9 mouse cellular contexts compared by ENCODE assay signal in genomic region chr9:107659551-107659950, GRCm38 (mm10). TPM values are rescaled to one million over a fixed set of nuclear protein-coding genes. Genes with fewer than 3 reads are reported as not detected.
DNase-seq lines count a peak whose midpoint lies in the region; ATAC-seq lines count a peak whose summit lies in the region.
"Had no signal": no experiment of that assay in that cellular context is flagged by ENCODE, and none has a peak within 500 bp of the region (broad histone marks: within the 10 kb centered on the region; RNA-seq: fewer than 3 reads in every experiment).

No protein-coding gene starts in this region.

- ATAC-seq in neural tube, embryonic 12.5 days (ENCODE audit: low FRiP score, low read depth) = peak; percentile 45; the same call in 1 of the 2 replicates
- ATAC-seq in hindbrain, embryonic 15.5 days (ENCODE audit: low FRiP score, low read depth) = peak; percentile 80
- peak; percentile 19; the same call in 1 of the 2 replicates for ATAC-seq in stomach, embryonic 16.5 days (ENCODE audit: insufficient read depth, low FRiP score)

- no peak for DNase-seq in neural tube, embryonic 10.5 days (ENCODE audit: extremely low spot score, low spot score)
- DNase-seq in limb, embryonic 10.5 days (ENCODE audit: low spot score) = no peak
- no peak for DNase-seq in testis, postnatal 14 days (ENCODE audit: low spot score)
- no peak for DNase-seq in gastrocnemius, postnatal 14 days
- DNase-seq in spleen, adult 12 weeks (ENCODE audit: low spot score) = no peak
- DNase-seq: gastrocnemius, postnatal 36 days had no signal

- H3K9ac ChIP-seq in neural tube, embryonic 12.5 days = no peak overlapping the region
- H3K9ac ChIP-seq in hindbrain, embryonic 15.5 days = no peak overlapping the region
- H3K9ac ChIP-seq in stomach, embryonic 16.5 days (ENCODE audit: low read length) = peak overlapping the region; percentile 26; the same call in 1 of the 2 replicates

- H3K4me1 ChIP-seq in neural tube, embryonic 12.5 days = peaks cover 23% of the 10 kb centered on the region
- H3K4me1 ChIP-seq in hindbrain, embryonic 15.5 days (replicated peaks) = peaks cover 25% of the 10 kb centered on the region
- H3K4me1 ChIP-seq in limb, embryonic 10.5 days = peaks cover 12% of the 10 kb centered on the region
- H3K4me1 ChIP-seq in stomach, embryonic 16.5 days (ENCODE audit: control insufficient read depth, insufficient read depth, low read length) = no peaks in the 10 kb centered on the region

- H3K36me3 ChIP-seq in neural tube, embryonic 12.5 days = no peaks in the 10 kb centered on the region
- no peaks in the 10 kb centered on the region for H3K36me3 ChIP-seq in hindbrain, embryonic 15.5 days
- no peaks in the 10 kb centered on the region; the same call in 1 of the 2 replicates for H3K36me3 ChIP-seq in limb, embryonic 10.5 days
- H3K36me3 ChIP-seq in stomach, embryonic 16.5 days (ENCODE audit: control insufficient read depth, insufficient read depth, low read length) = no peaks in the 10 kb centered on the region

- no peak overlapping the region for H3K4me3 ChIP-seq in neural tube, embryonic 12.5 days
- H3K4me3 ChIP-seq in hindbrain, embryonic 15.5 days = no peak overlapping the region
- H3K4me3 ChIP-seq in limb, embryonic 10.5 days = no peak overlapping the region
- no peak overlapping the region for H3K4me3 ChIP-seq in stomach, embryonic 16.5 days (replicated peaks; ENCODE audit: low read length)

- intact Hi-C loops in gastrocnemius, postnatal 14 days (cut with DNase I; ENCODE audit: low total_unique reads) = no loop called here

- H3K9me3 ChIP-seq in neural tube, embryonic 12.5 days = no peaks in the 10 kb centered on the region
- no peaks in the 10 kb centered on the region for H3K9me3 ChIP-seq in hindbrain, embryonic 15.5 days
- H3K9me3 ChIP-seq in limb, embryonic 10.5 days (replicated peaks) = no peaks in the 10 kb centered on the region
- H3K9me3 ChIP-seq in stomach, embryonic 16.5 days (replicated peaks; ENCODE audit: control insufficient read depth, low read length) = no peaks in the 10 kb centered on the region

- no peak overlapping the region for H3K27ac ChIP-seq in neural tube, embryonic 12.5 days
- H3K27ac ChIP-seq in hindbrain, embryonic 15.5 days (replicated peaks) = peak overlapping the region; percentile 71
- H3K27ac ChIP-seq in limb, embryonic 10.5 days = peak overlapping the region; percentile 38; the same call in 1 of the 2 replicates
- H3K27ac ChIP-seq in stomach, embryonic 16.5 days (ENCODE audit: low read length) = no peak overlapping the region

- no peak overlapping the region for H3K4me2 ChIP-seq in neural tube, embryonic 12.5 days (replicated peaks)
- H3K4me2 ChIP-seq in hindbrain, embryonic 15.5 days = no peak overlapping the region
- no peak overlapping the region for H3K4me2 ChIP-seq in stomach, embryonic 16.5 days (ENCODE audit: low read depth, low read length)

- H3K27me3 ChIP-seq in neural tube, embryonic 12.5 days (replicated peaks) = no peaks in the 10 kb centered on the region
- H3K27me3 ChIP-seq in hindbrain, embryonic 15.5 days = no peaks in the 10 kb centered on the region
- no peaks in the 10 kb centered on the region for H3K27me3 ChIP-seq in limb, embryonic 10.5 days (ENCODE audit: low read depth, poor library complexity, severe bottlenecking)
- no peaks in the 10 kb centered on the region for H3K27me3 ChIP-seq in stomach, embryonic 16.5 days (ENCODE audit: control insufficient read depth, insufficient read depth, low read length)

- 76% methylated on average over 10 of the region's 10 CpGs for WGBS in neural tube, embryonic 12.5 days
- WGBS in hindbrain, embryonic 15.5 days = 52% methylated on average over 10 of the region's 10 CpGs
- 89% methylated on average over 10 of the region's 10 CpGs for WGBS in limb, embryonic 10.5 days
- WGBS in stomach, embryonic 16.5 days = 82% methylated on average over 10 of the region's 10 CpGs

RNA-seq across cellular contexts. Expression of gene Slc38a3, which starts 9.8 kb away (rescaled TPM):
- 12.8 and 14.1 TPM in 2 replicates for polyA plus RNA-seq in neural tube, embryonic 12.5 days (2016; fragmentation: Nextera tagmentation; extraction: Ambion mirVana)
- polyA plus RNA-seq in hindbrain, embryonic 15.5 days (2015; fragmentation: Nextera tagmentation; extraction: Ambion mirVana) = 41.4 and 43.3 TPM in 2 replicates
- polyA plus RNA-seq in limb, embryonic 10.5 days (2016; fragmentation: Nextera tagmentation; extraction: Ambion mirVana) = 3.9 and 4.3 TPM in 2 replicates
- polyA plus RNA-seq in stomach, embryonic 16.5 days (2015; fragmentation: Nextera tagmentation; extraction: Ambion mirVana) = 13.0 and 15.1 TPM in 2 replicates
- total RNA-seq in gastrocnemius, postnatal 14 days (2021) = 10 to 100 TPM; 29.8 to 57.1 TPM

RNA-seq across cellular contexts. Expression of gene Gnat1, which starts 20.0 kb away (rescaled TPM):
- polyA plus RNA-seq in neural tube, embryonic 12.5 days (2016; fragmentation: Nextera tagmentation; extraction: Ambion mirVana) = 1.3 and 2.3 TPM in 2 replicates
- polyA plus RNA-seq in hindbrain, embryonic 15.5 days (2015; fragmentation: Nextera tagmentation; extraction: Ambion mirVana) = 2.0 and 3.6 TPM in 2 replicates
- polyA plus RNA-seq in limb, embryonic 10.5 days (2016; fragmentation: Nextera tagmentation; extraction: Ambion mirVana) = 2.6 and 3.3 TPM in 2 replicates
- polyA plus RNA-seq in stomach, embryonic 16.5 days (2015; fragmentation: Nextera tagmentation; extraction: Ambion mirVana) = 0.42 and 2.0 TPM in 2 replicates
- total RNA-seq in gastrocnemius, postnatal 14 days (2021) = not detected
- total RNA-seq: gastrocnemius, postnatal 36 days had no signal

RNA-seq across cellular contexts. Expression of gene Gnai2, which starts 24.4 kb away (rescaled TPM):
- polyA plus RNA-seq in neural tube, embryonic 12.5 days (2016; fragmentation: Nextera tagmentation; extraction: Ambion mirVana) = 465 and 488 TPM in 2 replicates
- polyA plus RNA-seq in hindbrain, embryonic 15.5 days (2015; fragmentation: Nextera tagmentation; extraction: Ambion mirVana) = 332 and 343 TPM in 2 replicates
- polyA plus RNA-seq in limb, embryonic 10.5 days (2016; fragmentation: Nextera tagmentation; extraction: Ambion mirVana) = 355 and 403 TPM in 2 replicates
- polyA plus RNA-seq in stomach, embryonic 16.5 days (2015; fragmentation: Nextera tagmentation; extraction: Ambion mirVana) = 308 and 311 TPM in 2 replicates
- 100 to 1,000 TPM; 139 to 152 TPM for total RNA-seq in gastrocnemius, postnatal 14 days (2021)

RNA-seq across cellular contexts. Expression of gene Sema3b, which starts 50.5 kb away (rescaled TPM):
- 4.7 and 4.8 TPM in 2 replicates for polyA plus RNA-seq in neural tube, embryonic 12.5 days (2016; fragmentation: Nextera tagmentation; extraction: Ambion mirVana)
- 4.6 and 5.1 TPM in 2 replicates for polyA plus RNA-seq in hindbrain, embryonic 15.5 days (2015; fragmentation: Nextera tagmentation; extraction: Ambion mirVana)
- polyA plus RNA-seq in limb, embryonic 10.5 days (2016; fragmentation: Nextera tagmentation; extraction: Ambion mirVana) = 2.2 and 3.6 TPM in 2 replicates
- 14.9 and 16.3 TPM in 2 replicates for polyA plus RNA-seq in stomach, embryonic 16.5 days (2015; fragmentation: Nextera tagmentation; extraction: Ambion mirVana)
- 10 to 100 TPM; 27.6 to 35.2 TPM for total RNA-seq in gastrocnemius, postnatal 14 days (2021)

RNA-seq across cellular contexts. Expression of gene Sema3f, which starts 50.7 kb away (rescaled TPM):
- polyA plus RNA-seq in neural tube, embryonic 12.5 days (2016; fragmentation: Nextera tagmentation; extraction: Ambion mirVana) = 21.4 and 21.5 TPM in 2 replicates
- polyA plus RNA-seq in hindbrain, embryonic 15.5 days (2015; fragmentation: Nextera tagmentation; extraction: Ambion mirVana) = 14.0 and 18.5 TPM in 2 replicates
- polyA plus RNA-seq in limb, embryonic 10.5 days (2016; fragmentation: Nextera tagmentation; extraction: Ambion mirVana) = 31.7 and 33.6 TPM in 2 replicates
- 15.1 and 16.8 TPM in 2 replicates for polyA plus RNA-seq in stomach, embryonic 16.5 days (2015; fragmentation: Nextera tagmentation; extraction: Ambion mirVana)
- total RNA-seq in gastrocnemius, postnatal 14 days (2021) = 10 to 100 TPM in 1 of 2 experiments, 1 to 10 TPM in 1; 8.4 to 10.6 TPM

Comparison
In these comparisons a context has a peak if more than half of its experiments do, and no peak if none do; other contexts are left out.
1. ATAC-seq: peak in every context shown above with its lines; median percentile 80 in hindbrain, embryonic 15.5 days; 45 in neural tube, embryonic 12.5 days; 19 in stomach, embryonic 16.5 days.
2. H3K27ac ChIP-seq: peak in hindbrain, embryonic 15.5 days (single experiment) and limb, embryonic 10.5 days (single experiment); none in neural tube, embryonic 12.5 days (single experiment) and stomach, embryonic 16.5 days (single experiment).